Mouse (Mus musculus): Measurements from ENCODE around the gene Usp29. TPM values are rescaled to one million over a fixed set of nuclear protein-coding genes. Genes with fewer than 3 reads are reported as not detected.
"Not testable (repeated sequence)": the region's sequence is repeated elsewhere in the genome, so short reads cannot be mapped to it uniquely, and the experiment has no call there.

Usp29 gene
- polyA plus RNA-seq, 1 experiment from 2014 or later: 4.1 TPM

DNA sequence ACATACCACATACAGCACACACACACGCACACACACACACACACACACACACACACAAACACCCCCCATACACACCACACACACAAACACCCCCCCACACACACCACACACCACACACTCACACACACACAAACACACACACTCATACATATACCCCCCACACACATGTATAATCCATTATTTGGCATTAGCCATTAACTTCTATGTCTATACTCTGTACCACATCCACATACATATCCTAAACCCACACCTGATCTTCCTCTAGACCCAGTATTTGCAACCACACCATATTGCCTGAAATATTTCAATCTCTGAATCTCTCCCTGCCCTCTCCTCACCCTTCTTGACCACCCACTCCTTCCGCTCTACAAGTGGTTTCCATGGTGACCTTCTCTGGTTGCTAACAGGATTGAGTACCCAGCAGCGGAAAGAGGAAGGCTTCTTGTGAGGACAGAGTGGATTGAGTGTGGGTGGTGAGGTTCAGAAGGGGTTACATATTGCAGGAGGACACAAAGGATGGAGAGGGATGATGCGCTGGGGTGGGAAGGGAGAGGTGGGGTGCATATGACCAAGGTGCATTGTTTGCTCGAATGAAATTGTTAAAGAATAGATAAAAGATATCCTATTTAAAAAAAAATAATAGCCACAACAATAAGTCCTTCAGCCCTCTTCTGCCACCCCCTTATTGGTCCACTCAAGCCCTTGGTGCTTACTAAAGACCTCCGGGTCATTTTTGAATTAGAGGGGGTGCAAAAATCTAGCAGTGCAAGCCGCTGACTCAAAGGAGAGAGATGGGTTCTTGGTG, 195.8 kb downstream of the Usp29 start:
- Histone ChIP-seq H3K9ac (no peak overlapping the region), H3K36me3 (no peaks in the 10 kb centered on the region), H3K27ac (no peak overlapping the region), H3K9me3 (no peaks in the 10 kb centered on the region), H3K27me3 (replicated peaks) (no peaks in the 10 kb centered on the region), H3K4me3 (replicated peaks) (no peak overlapping the region), H3K4me1 (replicated peaks) (no peaks in the 10 kb centered on the region), H3K4me2 (replicated peaks) (no peak overlapping the region)
- WGBS: 74% methylated on average over 7 of the region's 7 CpGs
- ATAC-seq: no peak

DNA sequence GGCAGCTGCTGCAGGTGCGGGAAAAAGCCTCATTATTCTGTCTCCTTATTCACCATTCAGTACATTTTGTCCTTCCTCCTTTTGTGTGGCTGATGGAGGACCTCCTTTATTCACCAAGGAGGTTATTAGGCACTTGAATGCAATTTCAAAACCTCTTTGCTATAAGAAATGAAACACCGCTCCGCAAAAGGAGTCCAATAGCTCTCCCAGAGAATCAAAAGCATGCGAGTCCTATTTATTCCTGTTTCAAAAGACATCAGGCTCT, 196.3 kb downstream of the Usp29 start:
- H3K27ac ChIP-seq: no peak overlapping the region
- H3K4me2 ChIP-seq (replicated peaks): no peak overlapping the region
- ATAC-seq: no peak
- H3K4me3 ChIP-seq (replicated peaks): no peak overlapping the region
- H3K9ac ChIP-seq: no peak overlapping the region
- whole genome bisulfite sequencing: 97% methylated on average over 4 of the region's 4 CpGs
- no peaks in the 10 kb centered on the region for H3K9me3 ChIP-seq
- H3K4me1 ChIP-seq (replicated peaks): no peaks in the 10 kb centered on the region
- no peaks in the 10 kb centered on the region for H3K36me3 ChIP-seq
- no peaks in the 10 kb centered on the region for H3K27me3 ChIP-seq (replicated peaks)

GRCm38 (mm10) chr7:6929286-6929685, 198.9 kb downstream of the Usp29 start:
- Histone ChIP-seq H3K4me2 (replicated peaks) (no peak overlapping the region), H3K4me3 (replicated peaks) (no peak overlapping the region), H3K9me3 (no peaks in the 10 kb centered on the region), H3K9ac (no peak overlapping the region), H3K36me3 (no peaks in the 10 kb centered on the region), H3K4me1 (replicated peaks) (no peaks in the 10 kb centered on the region), H3K27me3 (replicated peaks) (no peaks in the 10 kb centered on the region), H3K27ac (no peak overlapping the region)
- no peak for ATAC-seq
- WGBS: 57% methylated on average over 2 of the region's 2 CpGs

DNA sequence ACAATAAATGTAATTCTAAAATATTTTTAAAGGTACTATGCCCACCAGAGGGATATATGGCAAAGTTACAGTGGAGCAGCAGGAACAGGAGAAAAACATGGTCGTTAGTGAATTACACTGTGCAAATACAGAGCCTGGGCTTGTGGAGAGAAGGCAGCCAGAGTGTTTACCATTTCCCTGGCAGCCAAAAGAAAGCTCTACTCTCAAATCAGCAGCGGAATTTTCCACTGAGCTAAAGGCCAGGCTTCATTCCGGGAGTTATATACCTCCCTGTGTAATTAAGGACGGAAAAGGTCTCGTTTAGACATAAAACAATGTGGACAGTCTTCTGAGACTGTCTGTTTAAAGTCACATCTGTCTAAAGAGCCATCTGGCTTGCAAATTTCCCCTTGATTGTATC, 204.4 kb downstream of the Usp29 start:
- no peak overlapping the region for H3K27ac ChIP-seq
- H3K9me3 ChIP-seq: no peaks in the 10 kb centered on the region
- no peaks in the 10 kb centered on the region for H3K4me1 ChIP-seq (replicated peaks)
- no peak overlapping the region for H3K4me3 ChIP-seq (replicated peaks)
- H3K36me3 ChIP-seq: no peaks in the 10 kb centered on the region
- 7% methylated on average over 5 of the region's 5 CpGs for WGBS
- ATAC-seq: 0 out of 2 replicates have a peak, but pooled peaks have one; percentile 30
- H3K27me3 ChIP-seq (replicated peaks): no peaks in the 10 kb centered on the region
- H3K4me2 ChIP-seq (replicated peaks): no peak overlapping the region
- H3K9ac ChIP-seq: no peak overlapping the region

GRCm38 (mm10) chr7:6937040-6937439, 206.7 kb downstream of the Usp29 start:
- no peaks in the 10 kb centered on the region for H3K36me3 ChIP-seq
- no peaks in the 10 kb centered on the region for H3K27me3 ChIP-seq (replicated peaks)
- no peaks in the 10 kb centered on the region for H3K4me1 ChIP-seq (replicated peaks)
- WGBS: 37% methylated on average over 11 of the region's 11 CpGs
- no peak overlapping the region for H3K4me2 ChIP-seq (replicated peaks)
- H3K27ac ChIP-seq: no peak overlapping the region
- no peaks in the 10 kb centered on the region for H3K9me3 ChIP-seq
- H3K9ac ChIP-seq: no peak overlapping the region
- peak; percentile 58; the same call in 1 of the 2 replicates for ATAC-seq
- H3K4me3 ChIP-seq (replicated peaks): no peak overlapping the region

- peak overlapping the region; percentile 41; the same call in 1 of the 2 replicates for H3K4me2 ChIP-seq (replicated peaks)
- H3K4me3 ChIP-seq (replicated peaks): peak overlapping the region; percentile 15; the same call in 1 of the 2 replicates
Measured at GRCm38 (mm10) chr7:6940761-6941231, 210.4 kb downstream of the Usp29 start.

DNA sequence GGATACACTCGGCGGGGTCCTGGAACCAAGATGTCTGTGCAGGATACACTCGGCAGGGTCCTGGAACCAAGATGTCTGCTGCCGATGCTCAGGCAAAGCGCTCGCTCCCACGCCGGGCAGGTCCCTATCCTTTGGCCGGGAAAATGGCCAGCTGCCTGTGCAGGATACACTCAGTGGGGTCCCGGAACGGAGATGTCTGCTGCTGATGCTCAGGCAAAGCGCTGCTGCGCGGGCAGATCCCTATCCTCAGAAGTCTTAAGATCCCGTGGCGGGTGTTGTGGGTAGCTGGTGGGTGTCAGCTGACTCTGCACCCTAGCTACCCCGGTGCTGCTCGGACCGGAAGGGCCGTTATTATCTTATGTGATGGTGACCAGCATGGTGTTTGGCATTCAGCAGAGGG, 217.7 kb downstream of the Usp29 start:
- H3K4me3 ChIP-seq (replicated peaks); ATAC-seq; H3K9ac ChIP-seq; H3K27ac ChIP-seq; H3K4me2 ChIP-seq (replicated peaks); H3K27me3 ChIP-seq (replicated peaks); H3K36me3 ChIP-seq; H3K4me1 ChIP-seq (replicated peaks); H3K9me3 ChIP-seq: not testable (repeated sequence)
- 92% methylated on average over 20 of the region's 20 CpGs for WGBS

More at GRCm38 (mm10) chr7:6940761-6941231, 210.4 kb downstream of the Usp29 start:
- no peak overlapping the region for H3K9ac ChIP-seq
- peak; percentile 67 for ATAC-seq
- no peaks in the 10 kb centered on the region for H3K36me3 ChIP-seq
- no peaks in the 10 kb centered on the region for H3K4me1 ChIP-seq (replicated peaks)
- WGBS: 22% methylated on average over 16 of the region's 16 CpGs
- no peaks in the 10 kb centered on the region for H3K27me3 ChIP-seq (replicated peaks)
- no peaks in the 10 kb centered on the region for H3K9me3 ChIP-seq
- no peak overlapping the region for H3K27ac ChIP-seq

- ATAC-seq: no peak
- Histone ChIP-seq H3K4me3 (replicated peaks) (no peak overlapping the region), H3K27me3 (replicated peaks) (no peaks in the 10 kb centered on the region), H3K9me3 (no peaks in the 10 kb centered on the region), H3K9ac (no peak overlapping the region), H3K36me3 (no peaks in the 10 kb centered on the region), H3K27ac (no peak overlapping the region), H3K4me1 (replicated peaks) (no peaks in the 10 kb centered on the region), H3K4me2 (replicated peaks) (no peak overlapping the region)
- 84% methylated on average over 4 of the region's 4 CpGs for WGBS
Measured at GRCm38 (mm10) chr7:6956576-6956975, 226.2 kb downstream of the Usp29 start.

DNA sequence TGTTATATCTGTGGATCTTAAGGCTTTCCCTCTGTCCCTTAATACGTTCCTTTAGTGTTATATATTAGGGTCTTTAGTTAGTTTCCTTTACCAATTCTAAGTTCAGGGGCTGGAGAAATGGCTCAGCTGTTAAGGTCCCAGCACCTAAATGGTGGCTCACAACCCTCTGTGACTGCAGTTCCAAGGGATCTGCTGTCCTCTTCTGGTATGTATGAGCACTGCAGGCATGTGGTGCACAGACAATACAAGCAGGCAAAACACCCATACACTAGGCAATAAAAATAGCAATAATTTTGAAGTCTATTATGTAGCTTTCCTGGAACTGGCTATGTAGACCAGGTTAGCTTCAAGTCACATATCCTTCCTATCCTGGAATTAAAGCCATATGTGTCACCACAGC, 228.2 kb downstream of the Usp29 start:
- no peak overlapping the region for H3K9ac ChIP-seq
- no peak for ATAC-seq
- WGBS: 89% methylated on average over 1 of the region's 1 CpGs
- no peak overlapping the region for H3K4me2 ChIP-seq (replicated peaks)
- H3K4me3 ChIP-seq (replicated peaks): no peak overlapping the region
- no peaks in the 10 kb centered on the region for H3K27me3 ChIP-seq (replicated peaks)
- no peaks in the 10 kb centered on the region for H3K4me1 ChIP-seq (replicated peaks)
- no peaks in the 10 kb centered on the region for H3K9me3 ChIP-seq
- no peak overlapping the region for H3K27ac ChIP-seq
- no peaks in the 10 kb centered on the region for H3K36me3 ChIP-seq

- Histone ChIP-seq H3K4me1 (replicated peaks) (no peaks in the 10 kb centered on the region), H3K4me3 (replicated peaks) (no peak overlapping the region), H3K36me3 (no peaks in the 10 kb centered on the region), H3K4me2 (replicated peaks) (no peak overlapping the region), H3K9me3 (no peaks in the 10 kb centered on the region), H3K9ac (no peak overlapping the region), H3K27ac (no peak overlapping the region), H3K27me3 (replicated peaks) (no peaks in the 10 kb centered on the region)
- ATAC-seq: no peak
- 84% methylated on average over 1 of the region's 1 CpGs for WGBS
Measured at GRCm38 (mm10) chr7:6973566-6973965, 243.2 kb downstream of the Usp29 start.

- H3K9ac ChIP-seq: no peak overlapping the region
Measured at GRCm38 (mm10) chr7:6976890-6977289, 246.5 kb downstream of the Usp29 start.

GRCm38 (mm10) chr7:6995251-6995650, 264.9 kb downstream of the Usp29 start, which contains the start of gene Aurkc:
TSS of gene Aurkc (plus strand) at chr7:6995300.
- not testable (repeated sequence) for H3K36me3 ChIP-seq; H3K4me1 ChIP-seq (replicated peaks); ATAC-seq; H3K4me3 ChIP-seq (replicated peaks); H3K9me3 ChIP-seq; H3K27me3 ChIP-seq (replicated peaks); H3K9ac ChIP-seq; H3K4me2 ChIP-seq (replicated peaks); H3K27ac ChIP-seq
- WGBS: 77% methylated on average over 11 of the region's 11 CpGs

More at GRCm38 (mm10) chr7:6976890-6977289, 246.5 kb downstream of the Usp29 start:
- Histone ChIP-seq H3K36me3 (no peaks in the 10 kb centered on the region), H3K4me1 (replicated peaks) (no peaks in the 10 kb centered on the region), H3K9me3 (no peaks in the 10 kb centered on the region), H3K4me3 (replicated peaks) (no peak overlapping the region), H3K27ac (no peak overlapping the region), H3K27me3 (replicated peaks) (no peaks in the 10 kb centered on the region), H3K4me2 (replicated peaks) (no peak overlapping the region)
- no peak for ATAC-seq
- WGBS: 93% methylated on average over 19 of the region's 19 CpGs

DNA sequence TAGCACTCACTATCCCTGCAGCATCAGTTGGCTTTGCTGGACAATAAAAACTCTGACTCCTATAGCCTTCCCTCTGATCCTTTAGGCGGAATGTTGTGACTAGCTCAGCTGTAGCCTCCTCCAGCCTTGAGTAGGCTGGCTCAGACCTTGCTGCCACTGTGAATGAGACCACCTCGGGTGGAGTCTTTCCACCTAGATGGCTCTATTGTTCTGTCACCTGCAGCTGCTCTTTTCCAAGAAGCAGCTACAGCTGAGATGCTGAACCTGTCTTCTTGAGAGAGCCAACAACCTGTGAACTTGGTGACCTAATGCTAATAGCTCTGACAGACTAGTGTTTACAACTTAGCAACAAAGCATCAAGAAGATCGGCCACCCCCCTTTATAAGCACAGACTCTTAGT, 268.5 kb downstream of the Usp29 start:
- not testable (repeated sequence) for H3K4me1 ChIP-seq (replicated peaks); H3K27ac ChIP-seq; ATAC-seq; H3K27me3 ChIP-seq (replicated peaks); H3K4me3 ChIP-seq (replicated peaks); H3K9ac ChIP-seq; H3K9me3 ChIP-seq; H3K36me3 ChIP-seq; H3K4me2 ChIP-seq (replicated peaks)
- WGBS: 43% methylated on average over 3 of the region's 3 CpGs
